ENCODE assay signal across 8 mouse cellular contexts in the genomic region with DNA sequence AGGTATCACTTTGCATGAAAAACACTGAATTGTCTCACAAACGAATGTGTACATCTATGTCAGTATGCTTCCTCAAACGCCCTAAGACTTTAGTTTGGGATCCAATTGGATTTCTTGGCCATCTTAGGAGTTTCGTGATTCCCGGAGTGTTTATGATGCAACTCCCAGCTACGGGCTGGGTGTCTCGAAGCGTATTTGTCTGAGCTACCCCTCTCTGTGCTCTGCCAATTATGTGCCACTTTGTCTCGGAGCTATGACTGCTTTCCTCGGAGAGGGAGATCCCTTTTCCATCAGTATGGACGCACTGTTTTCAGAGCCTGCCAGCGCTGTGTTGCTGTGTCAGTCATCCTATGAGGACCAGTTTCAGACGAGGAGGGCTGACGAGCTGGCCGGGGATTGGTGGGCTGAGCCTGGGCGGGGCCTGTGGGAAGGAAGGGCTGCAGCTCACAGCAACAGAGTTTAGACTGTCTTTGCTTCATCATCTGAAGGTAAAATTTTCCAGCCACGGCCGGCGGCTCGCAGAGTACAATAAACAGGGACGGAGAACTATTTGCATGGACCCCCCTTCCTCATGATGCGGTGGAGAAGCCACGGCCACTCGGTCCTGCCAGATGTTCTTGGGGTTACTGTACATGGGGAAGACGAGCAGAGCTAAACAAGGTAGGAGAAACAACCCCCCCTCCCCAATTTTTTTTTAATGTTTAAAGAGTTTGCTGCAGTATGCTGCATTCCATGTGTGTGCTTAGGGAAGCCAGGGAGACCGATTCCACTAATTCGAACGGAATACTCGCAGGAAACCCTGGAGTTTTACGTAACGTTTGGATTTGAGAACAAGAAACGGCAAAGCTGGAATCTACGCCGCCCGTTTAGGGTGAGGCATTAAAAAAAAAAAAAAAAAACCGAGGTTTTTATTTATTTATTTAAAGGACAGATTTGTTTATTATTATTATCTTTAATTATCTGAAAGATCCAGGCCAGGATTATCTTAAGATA. TPM values are rescaled to one million over a fixed set of nuclear protein-coding genes. Genes with fewer than 3 reads are reported as not detected.
DNase-seq lines count a peak whose midpoint lies in the region; ATAC-seq and TF ChIP-seq lines count a peak whose summit lies in the region.

A gene (plus strand): TSS at position 424 of the 993 bp plus-strand sequence.

- under 1% methylated on average over 35 of the region's 35 CpGs for WGBS in lung, postnatal 0 days

- peak; percentile 94 to 95 for ATAC-seq in hematopoietic stem cell, adult 5-6 weeks (replicated peaks in 1 of 2; ENCODE audit: insufficient read depth in 1 of 2, low FRiP score in 2 of 2, low TSS enrichment in 1 of 2, low read depth in 1 of 2, poor library complexity in 2 of 2, severe bottlenecking in 2 of 2)
- ATAC-seq in lung, postnatal 0 days = peak; percentile 97

- no peak for TF ChIP-seq CTCF in lung, postnatal 0 days (IDR thresholded peaks at IDR 0.05)

- peaks cover 38% of the 10 kb centered on the region for H3K4me1 ChIP-seq in lung, postnatal 0 days (ENCODE audit: insufficient read depth, low read depth, low read length)

- TF ChIP-seq EP300 in lung, postnatal 0 days (IDR thresholded peaks at IDR 0.05) = no peak

- peak within 1 kb of the TSS; percentile 74 for H3K4me2 ChIP-seq in lung, postnatal 0 days (replicated peaks; ENCODE audit: low read depth, low read length)

- peak within 1 kb of the TSS; percentile 77 for H3K4me3 ChIP-seq in lung, postnatal 0 days (ENCODE audit: low read depth, low read length)

- H3K27ac ChIP-seq in lung, postnatal 0 days (ENCODE audit: low read length) = peak within 1 kb of the TSS; percentile 91

- peak; percentile 73 for DNase-seq in MEL-GATA-1-ER (ENCODE audit: extremely low read depth, low read depth)
- peak; percentile 94 for DNase-seq in cerebellum, adult 8-10 months
- peak; percentile 94 for DNase-seq in forelimb bud, embryonic 11.5 days (ENCODE audit: low read depth, low spot score)
- peak; percentile 97 for DNase-seq in layer of hippocampus, adult 9-11 months
- DNase-seq in lung, postnatal 0 days (ENCODE audit: low spot score) = peak; percentile 98
- peak; percentile 89 for DNase-seq in ovary, postnatal 14 days (ENCODE audit: low spot score)
- DNase-seq in thymus, postnatal 14 days = peak; percentile 95

- H3K36me3 ChIP-seq in lung, postnatal 0 days (ENCODE audit: insufficient read depth, low read length) = no peaks in the 10 kb centered on the region

- no peaks in the 10 kb centered on the region for H3K27me3 ChIP-seq in lung, postnatal 0 days (replicated peaks; ENCODE audit: insufficient read depth, low read length)

- no peaks in the 10 kb centered on the region for H3K9me3 ChIP-seq in lung, postnatal 0 days (ENCODE audit: low read length)

- H3K9ac ChIP-seq in lung, postnatal 0 days (replicated peaks; ENCODE audit: low read depth) = peak within 1 kb of the TSS; percentile 51

RNA-seq across cellular contexts. Expression of the gene that starts here (rescaled TPM):
- 78.6 and 111 TPM in 2 replicates for total RNA-seq in hematopoietic stem cell, adult 5-6 weeks (2017)
- 171 and 176 TPM in 2 replicates for polyA plus RNA-seq in lung, postnatal 0 days (2015; fragmentation: Nextera tagmentation; extraction: Ambion mirVana)

Comparison
In these comparisons a context has a peak if more than half of its experiments do, and no peak if none do; other contexts are left out.
1. Peak in every context shown above with its lines: DNase-seq, ATAC-seq, H3K4me3 ChIP-seq and H3K27ac ChIP-seq.